Mouse (Mus musculus) testis, adult 2 months (tissue): ENCODE data around the gene Kcna10. TPM values are rescaled to one million over a fixed set of nuclear protein-coding genes. Genes with fewer than 3 reads are reported as not detected.

Experiments used
- H3K27ac ChIP-seq: fragments of 200-500 bp; 2 replicates; pipeline ENCODE4 v1.5.1; 2012; ENCODE audit warnings: low read depth, low read length; ENCODE audit not compliant: control insufficient read depth, insufficient read depth
- H3K27me3 ChIP-seq: fragments of 200-500 bp; 2 replicates; pipeline ENCODE4 v1.6.1; 2012; ENCODE audit warnings: mild to moderate bottlenecking, low read length, moderate library complexity; ENCODE audit not compliant: control insufficient read depth, insufficient read depth
- H3K36me3 ChIP-seq: fragments of 200-500 bp; 2 replicates; pipeline ENCODE4 v1.6.1; 2012; ENCODE audit warnings: mild to moderate bottlenecking, low read length; ENCODE audit not compliant: control insufficient read depth, insufficient read depth
- H3K4me1 ChIP-seq: fragments of 200-500 bp; 2 replicates; pipeline ENCODE4 v1.6.1; 2012; ENCODE audit warnings: low read length; ENCODE audit not compliant: control insufficient read depth, insufficient read depth
- H3K4me3 ChIP-seq: fragments of 200-500 bp; 2 replicates; pipeline ENCODE4 v1.5.1; 2012; ENCODE audit warnings: low read depth, mild to moderate bottlenecking, low read length, moderate library complexity, mixed read lengths; ENCODE audit not compliant: control insufficient read depth
- CTCF ChIP-seq: fragments of 200-500 bp; IDR thresholded peaks from 2 replicates; pipeline ENCODE4 v1.5.1; 2012; ENCODE audit warnings: low read depth, mild to moderate bottlenecking, inconsistent platforms, low read length, moderate library complexity; ENCODE audit not compliant: control insufficient read depth, insufficient read depth, insufficient replicate concordance
- POLR2A ChIP-seq: fragments of 200-500 bp; IDR thresholded peaks from 2 replicates; pipeline ENCODE4 v1.6.1; 2012; ENCODE audit warnings: low read depth, mild to moderate bottlenecking, inconsistent platforms, low read length, moderate library complexity; ENCODE audit not compliant: control insufficient read depth
- polyA plus RNA-seq: library from polyadenylated mRNA; depleted of rRNA; stranded (reverse); fragments of >200 nt; gene quantifications from 2 replicates; pipeline ENCODE4 v1.2.3, GENCODE M21; 2012

Kcna10 gene
- polyA plus RNA-seq, 1 experiment = 0.09 TPM

- no peaks in the 10 kb centered on the region for H3K4me1 ChIP-seq
- no peak for TF ChIP-seq CTCF
- no peak for TF ChIP-seq POLR2A
- no peaks in the 10 kb centered on the region for H3K27me3 ChIP-seq
- no peak overlapping the region for H3K27ac ChIP-seq
- H3K36me3 ChIP-seq = no peaks in the 10 kb centered on the region
- no peak overlapping the region for H3K4me3 ChIP-seq
These were observed 35.7 kb downstream of the Kcna10 start for GRCm38 (mm10) chr3:107218572-107218971.

GRCm38 (mm10) chr3:107221608-107222007 lies 38.8 kb downstream of the Kcna10 start, which contains the start of gene Cym:
TSS of gene Cym (minus strand) at chr3:107221732.
- TF ChIP-seq POLR2A = no peak
- TF ChIP-seq CTCF = no peak

GRCm38 (mm10) chr3:107223230-107223629 lies 40.4 kb downstream of the Kcna10 start:
- no peak overlapping the region for H3K4me3 ChIP-seq
- no peaks in the 10 kb centered on the region for H3K27me3 ChIP-seq
- no peak overlapping the region for H3K27ac ChIP-seq
- no peaks in the 10 kb centered on the region for H3K4me1 ChIP-seq
- no peak for TF ChIP-seq CTCF
- H3K36me3 ChIP-seq = no peaks in the 10 kb centered on the region

More at GRCm38 (mm10) chr3:107221608-107222007, 38.8 kb downstream of the Kcna10 start, which contains the start of gene Cym:
- no peak within 1 kb of the TSS for H3K27ac ChIP-seq
- H3K4me3 ChIP-seq = no peak within 1 kb of the TSS; the same call in none of the 2 replicates
- no peaks in the 10 kb centered on the region for H3K27me3 ChIP-seq
- no peaks in the 10 kb centered on the region for H3K4me1 ChIP-seq
- H3K36me3 ChIP-seq = no peaks in the 10 kb centered on the region

GRCm38 (mm10) chr3:107225820-107226219 lies 43.0 kb downstream of the Kcna10 start:
- no peaks in the 10 kb centered on the region for H3K36me3 ChIP-seq
- H3K4me3 ChIP-seq = no peak overlapping the region
- TF ChIP-seq POLR2A (no peak), CTCF (no peak)
- H3K27ac ChIP-seq = no peak overlapping the region
- H3K4me1 ChIP-seq = no peaks in the 10 kb centered on the region
- no peaks in the 10 kb centered on the region for H3K27me3 ChIP-seq

GRCm38 (mm10) chr3:107229221-107229620 lies 46.4 kb downstream of the Kcna10 start:
- no peaks in the 10 kb centered on the region for H3K36me3 ChIP-seq
- TF ChIP-seq CTCF = no peak
- TF ChIP-seq POLR2A = no peak
- no peaks in the 10 kb centered on the region; the same call in 1 of the 2 replicates for H3K4me1 ChIP-seq
- no peak overlapping the region for H3K4me3 ChIP-seq
- H3K27ac ChIP-seq = no peak overlapping the region
- no peaks in the 10 kb centered on the region for H3K27me3 ChIP-seq

GRCm38 (mm10) chr3:107229822-107230221 lies 47.0 kb downstream of the Kcna10 start:
- H3K36me3 ChIP-seq = no peaks in the 10 kb centered on the region
- no peak overlapping the region for H3K27ac ChIP-seq
- H3K4me3 ChIP-seq = no peak overlapping the region
- TF ChIP-seq POLR2A (no peak), CTCF (no peak)
- no peaks in the 10 kb centered on the region for H3K27me3 ChIP-seq
- H3K4me1 ChIP-seq = no peaks in the 10 kb centered on the region; the same call in 1 of the 2 replicates

GRCm38 (mm10) chr3:107230527-107230926 lies 47.7 kb downstream of the Kcna10 start, which contains the start of gene A630076J17Rik:
TSS of gene A630076J17Rik (plus strand) at chr3:107230614.
- H3K36me3 ChIP-seq = no peaks in the 10 kb centered on the region
- H3K27me3 ChIP-seq = no peaks in the 10 kb centered on the region
- no peaks in the 10 kb centered on the region; the same call in 1 of the 2 replicates for H3K4me1 ChIP-seq
- TF ChIP-seq POLR2A (no peak), CTCF (no peak)
- no peak within 1 kb of the TSS for H3K27ac ChIP-seq
- no peak within 1 kb of the TSS for H3K4me3 ChIP-seq
